Mouse (Mus musculus) MEL (cell line): ENCODE measurements around the gene Sgtb. TPM values are rescaled to one million over a fixed set of nuclear protein-coding genes. Genes with fewer than 3 reads are reported as not detected.

ENCODE experiments used
- DNase-seq: peaks from one replicate; pipeline ENCODE4 v3.0.0; 2011; ENCODE audit warnings: low read depth, low spot score
- H3K27ac ChIP-seq: 2 replicates; pipeline ENCODE4 v1.5.1; 2012; ENCODE audit warnings: low read depth, mild to moderate bottlenecking, control low read depth, low read length, moderate library complexity; ENCODE audit not compliant: control insufficient read depth
- H3K27me3 ChIP-seq, 2 experiments: fragments of 150-350 bp in 1 of 2; sonication (generic) in 1 of 2; 2 replicates each; pipeline ENCODE4 v1.6.1; 2012; ENCODE audit warnings: low read length in 2 of 2, mild to moderate bottlenecking in 2 of 2, improper control_type of control experiment in 1 of 2, moderate library complexity in 1 of 2; ENCODE audit not compliant: insufficient read depth in 2 of 2, control insufficient read depth in 1 of 2
- H3K36me3 ChIP-seq, 2 experiments: 2 replicates each; pipeline ENCODE4 v1.6.1; 2012 to 2014; ENCODE audit warnings: low read length in 2 of 2, improper control_type of control experiment in 1 of 2, inconsistent platforms in 1 of 2, mild to moderate bottlenecking in 1 of 2; ENCODE audit not compliant: insufficient read depth in 2 of 2, control insufficient read depth in 1 of 2
- H3K4me1 ChIP-seq, 2 experiments: fragments of 150-350 bp in 1 of 2; sonication (generic) in 1 of 2; 2 replicates each; pipeline ENCODE4 v1.6.1; 2012; ENCODE audit warnings: low read length in 2 of 2, improper control_type of control experiment in 1 of 2, mild to moderate bottlenecking in 1 of 2; ENCODE audit not compliant: insufficient read depth in 2 of 2, control insufficient read depth in 1 of 2
- H3K4me3 ChIP-seq, 2 experiments: fragments of 150-350 bp in 1 of 2; sonication (generic) in 1 of 2; 2 replicates each; pipeline ENCODE4 v1.5.1; 2012; ENCODE audit warnings: low read depth in 2 of 2, low read length in 2 of 2, mild to moderate bottlenecking in 2 of 2, moderate library complexity in 2 of 2, control low read depth in 1 of 2, improper control_type of control experiment in 1 of 2; ENCODE audit not compliant: control insufficient read depth in 1 of 2, insufficient read depth in 1 of 2
- H3K79me2 ChIP-seq: 2 replicates; pipeline ENCODE4 v1.6.1; 2012; ENCODE audit warnings: mild to moderate bottlenecking, low read length, moderate library complexity; ENCODE audit not compliant: control insufficient read depth, poor library complexity, insufficient read depth
- H3K9ac ChIP-seq: 2 replicates; pipeline ENCODE4 v1.6.1; 2012; ENCODE audit warnings: low read depth, mild to moderate bottlenecking, control low read depth, low read length, moderate library complexity; ENCODE audit not compliant: control insufficient read depth, poor library complexity, severe bottlenecking
- H3K9me3 ChIP-seq: fragments of 150-350 bp; sonication (generic); replicated peaks from 2 replicates; pipeline ENCODE4 v1.6.1; 2012; ENCODE audit warnings: mild to moderate bottlenecking, low read length, improper control_type of control experiment, moderate library complexity; ENCODE audit not compliant: insufficient read depth
- CHD1 ChIP-seq: IDR thresholded peaks from 2 replicates; pipeline ENCODE4 v1.6.1; 2012; ENCODE audit warnings: low read depth, mild to moderate bottlenecking, inconsistent platforms, low read length, improper control_type of control experiment
- CHD2 ChIP-seq: IDR thresholded peaks from 2 replicates; pipeline ENCODE4 v1.6.1; 2011; ENCODE audit warnings: low read length, improper control_type of control experiment
- CTCF ChIP-seq, 3 experiments: IDR thresholded peaks in 2 of 3; conservative IDR thresholded peaks in 1 of 3; 2 replicates each; pipeline ENCODE4 v1.5.1; 2011 to 2012; ENCODE audit warnings: low read length in 3 of 3, low read depth in 2 of 3, mild to moderate bottlenecking in 2 of 3, improper control_type of control experiment in 1 of 3, inconsistent platforms in 1 of 3, mixed read lengths in 1 of 3, moderate library complexity in 1 of 3; ENCODE audit not compliant: control insufficient read depth in 1 of 3, insufficient read depth in 1 of 3, poor library complexity in 1 of 3, severe bottlenecking in 1 of 3
- ELF1 ChIP-seq: IDR thresholded peaks from 2 replicates; pipeline ENCODE4 v1.6.1; 2014; ENCODE audit warnings: low read depth, mild to moderate bottlenecking, inconsistent platforms, low read length, improper control_type of control experiment, moderate library complexity
- EP300 ChIP-seq, 2 experiments: IDR thresholded peaks; 2 replicates each; pipeline ENCODE4 v1.6.1; 2011; ENCODE audit warnings: improper control_type of control experiment in 2 of 2, low read length in 2 of 2, low read depth in 1 of 2, mild to moderate bottlenecking in 1 of 2
- GABPA ChIP-seq: IDR thresholded peaks from 2 replicates; pipeline ENCODE4 v1.6.1; 2012; ENCODE audit warnings: low read depth, mild to moderate bottlenecking, inconsistent platforms, low read length, improper control_type of control experiment, moderate library complexity
- JUND ChIP-seq: IDR thresholded peaks from 2 replicates; pipeline ENCODE4 v1.6.1; 2011; ENCODE audit warnings: low read depth, mild to moderate bottlenecking, improper control_type of control experiment, low read length
- MAFK ChIP-seq: IDR thresholded peaks from 2 replicates; pipeline ENCODE4 v1.6.1; 2011; ENCODE audit warnings: low read depth, mild to moderate bottlenecking, low read length, improper control_type of control experiment, borderline replicate concordance
- MAX ChIP-seq: IDR thresholded peaks from 2 replicates; pipeline ENCODE4 v1.6.1; 2011; ENCODE audit warnings: low read length, improper control_type of control experiment
- MEF2A ChIP-seq: IDR thresholded peaks from 2 replicates; pipeline ENCODE4 v1.6.1; 2014; ENCODE audit warnings: low read depth, mild to moderate bottlenecking, inconsistent platforms, low read length, improper control_type of control experiment; ENCODE audit not compliant: poor library complexity, insufficient replicate concordance, severe bottlenecking; ENCODE audit errors: extremely low read depth
- MXI1 ChIP-seq: IDR thresholded peaks from 2 replicates; pipeline ENCODE4 v1.6.1; 2011; ENCODE audit warnings: mild to moderate bottlenecking, low read depth, low read length, improper control_type of control experiment
- MYB ChIP-seq: IDR thresholded peaks from 2 replicates; pipeline ENCODE4 v1.6.1; 2011; ENCODE audit warnings: mild to moderate bottlenecking, low read depth, low read length, improper control_type of control experiment
- NELFE ChIP-seq: IDR thresholded peaks from 2 replicates; pipeline ENCODE4 v1.6.1; 2011; ENCODE audit warnings: low read depth, low read length, improper control_type of control experiment
- NRF1 ChIP-seq: IDR thresholded peaks from 2 replicates; pipeline ENCODE4 v1.6.1; 2014; ENCODE audit warnings: low read depth, mild to moderate bottlenecking, inconsistent platforms, low read length, improper control_type of control experiment, moderate library complexity; ENCODE audit not compliant: poor library complexity, insufficient read depth, severe bottlenecking
- POLR2A ChIP-seq, 2 experiments: IDR thresholded peaks; 2 replicates each; pipeline ENCODE4 v1.6.1; 2011 to 2012; ENCODE audit warnings: low read length in 2 of 2, mild to moderate bottlenecking in 2 of 2, control low read depth in 1 of 2, improper control_type of control experiment in 1 of 2, low read depth in 1 of 2, moderate library complexity in 1 of 2; ENCODE audit not compliant: control insufficient read depth in 1 of 2, insufficient read depth in 1 of 2, poor library complexity in 1 of 2
- POLR2AphosphoS2 ChIP-seq: IDR thresholded peaks from 2 replicates; pipeline ENCODE4 v1.6.1; 2011; ENCODE audit warnings: low read length, improper control_type of control experiment
- RAD21 ChIP-seq: IDR thresholded peaks from 2 replicates; pipeline ENCODE4 v1.6.1; 2011; ENCODE audit warnings: mild to moderate bottlenecking, low read depth, low read length, improper control_type of control experiment
- SMC3 ChIP-seq: IDR thresholded peaks from 2 replicates; pipeline ENCODE4 v1.6.1; 2011; ENCODE audit warnings: low read depth, low read length, improper control_type of control experiment
- TAL1 ChIP-seq: IDR thresholded peaks from 2 replicates; pipeline ENCODE4 v1.6.1; 2012; ENCODE audit warnings: mild to moderate bottlenecking, inconsistent platforms, low read length, moderate library complexity, mixed read lengths
- TBP ChIP-seq: IDR thresholded peaks from 2 replicates; pipeline ENCODE4 v1.8.0; 2011; ENCODE audit warnings: low read depth, low read length, improper control_type of control experiment
- USF2 ChIP-seq, 2 experiments: IDR thresholded peaks; 2 replicates each; pipeline ENCODE4 v1.6.1; 2011 to 2012; ENCODE audit warnings: improper control_type of control experiment in 2 of 2, low read length in 2 of 2, borderline replicate concordance in 1 of 2, inconsistent platforms in 1 of 2, low read depth in 1 of 2, mild to moderate bottlenecking in 1 of 2; ENCODE audit not compliant: insufficient read depth in 1 of 2
- ZC3H11A ChIP-seq: IDR thresholded peaks from 2 replicates; pipeline ENCODE4 v1.6.1; 2012; ENCODE audit warnings: low read depth, mild to moderate bottlenecking, inconsistent platforms, low read length, improper control_type of control experiment
- ZMIZ1 ChIP-seq: IDR thresholded peaks from 2 replicates; pipeline ENCODE4 v1.6.1; 2012; ENCODE audit warnings: low read depth, mild to moderate bottlenecking, inconsistent platforms, low read length, improper control_type of control experiment, moderate library complexity
- polyA plus RNA-seq, 2 experiments: library from polyadenylated mRNA; stranded (reverse) in 1 of 2; unstranded in 1 of 2; fragments of >175 nt in 1 of 2; fragments of >200 nt in 1 of 2; gene quantifications; 2 replicates each; pipeline versions ENCODE4 v1.2.1 to v1.2.4; 2012; ENCODE audit warnings: low replicate concordance in 2 of 2, low read depth in 1 of 2; ENCODE audit not compliant: insufficient read length in 2 of 2, insufficient read depth in 1 of 2, missing spikeins in 1 of 2
- total RNA-seq: library from RNA; depleted of rRNA; stranded (reverse); fragments of 300-350 nt; gene quantifications from 2 replicates; pipeline ENCODE4 v1.2.3, GENCODE M21; 2012

The Sgtb gene
- total and polyA plus RNA-seq, 3 experiments = 0.11 TPM; not detected in 2

- TF ChIP-seq GABPA = no peak
- no peak for TF ChIP-seq NRF1
- no peak for TF ChIP-seq MXI1
- TF ChIP-seq USF2 (IDR thresholded peaks at IDR 0.05; ENCODE audit: borderline replicate concordance in 1 of 2, insufficient read depth in 1 of 2, low read depth in 1 of 2, low read length in 2 of 2) = no peak
- TF ChIP-seq TAL1 = no peak
- no peak for TF ChIP-seq CHD2
Observed at GRCm38 (mm10) chr13:104094531-104095385, 14.8 kb upstream of the Sgtb start (continued).

- Histone ChIP-seq H3K27ac (no peak overlapping the region), H3K9ac (no peak overlapping the region), H3K79me2 (no peaks in the 10 kb centered on the region; the same call in 1 of the 2 replicates), H3K4me3 (no peak overlapping the region), H3K9me3 (no peaks in the 10 kb centered on the region), H3K27me3 (no peaks in the 10 kb centered on the region), H3K36me3 (no peaks in the 10 kb centered on the region; a peak in 1 of 4 replicates), H3K4me1 (no peaks in the 10 kb centered on the region)
- DNase-seq = no peak
- TF ChIP-seq MAX = no peak
- no peak for TF ChIP-seq ELF1
- no peak for TF ChIP-seq CHD1
- TF ChIP-seq NELFE = no peak
- no peak for TF ChIP-seq ZC3H11A
- no peak for TF ChIP-seq MXI1
- no peak for TF ChIP-seq POLR2AphosphoS2
- no peak for TF ChIP-seq TBP
- no peak for TF ChIP-seq MEF2A
Observed at GRCm38 (mm10) chr13:104095955-104096354, 13.6 kb upstream of the Sgtb start.

DNA sequence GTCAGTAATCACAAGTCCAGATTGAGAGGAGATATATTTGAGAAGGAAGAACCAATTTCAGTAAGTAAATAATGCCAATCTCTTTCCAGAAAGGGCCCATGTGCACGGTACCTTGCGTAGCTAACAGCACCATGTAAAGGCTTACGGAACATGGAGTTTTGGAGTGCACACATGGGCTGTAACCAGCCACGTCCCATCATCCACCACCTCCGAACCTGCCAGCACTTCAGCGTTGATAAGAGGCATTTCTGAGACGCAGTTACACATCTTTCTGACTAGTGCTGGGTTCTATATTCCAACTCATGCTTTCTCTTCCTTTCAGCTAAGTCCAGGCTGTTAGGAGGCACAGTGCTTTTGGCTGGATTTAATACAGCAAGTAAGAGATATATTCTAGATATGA, 12.4 kb upstream of the Sgtb start:
- H3K9me3 ChIP-seq = no peaks in the 10 kb centered on the region
- H3K27me3 ChIP-seq = no peaks in the 10 kb centered on the region
- peaks cover 0 to 7% of the 10 kb centered on the region in 2 experiments; a peak in 2 of 4 replicates for H3K4me1 ChIP-seq
- TF ChIP-seq MEF2A = no peak
- no peak for TF ChIP-seq RAD21
- TF ChIP-seq MYB = no peak
- no peak for TF ChIP-seq GABPA
- no peak for TF ChIP-seq MAFK
- no peak for TF ChIP-seq JUND
- TF ChIP-seq SMC3 = no peak
- no peak for TF ChIP-seq ZMIZ1
- no peak for TF ChIP-seq CTCF (IDR thresholded peaks at IDR 0.05 in 2 of 3, conservative IDR thresholded peaks at IDR 0.05 in 1 of 3; ENCODE audit: control insufficient read depth in 1 of 3, insufficient read depth in 1 of 3, low read depth in 2 of 3, low read length in 3 of 3, poor library complexity in 1 of 3, severe bottlenecking in 1 of 3)
- TF ChIP-seq MAX = no peak
- no peak for TF ChIP-seq EP300 (IDR thresholded peaks at IDR 0.05; ENCODE audit: low read depth in 1 of 2, low read length in 2 of 2)
- TF ChIP-seq POLR2A (IDR thresholded peaks at IDR 0.05; ENCODE audit: control insufficient read depth in 1 of 2, insufficient read depth in 1 of 2, low read depth in 1 of 2, low read length in 2 of 2, poor library complexity in 1 of 2) = no peak
- H3K27ac ChIP-seq = no peak overlapping the region
- H3K79me2 ChIP-seq = no peaks in the 10 kb centered on the region; the same call in 1 of the 2 replicates
- H3K36me3 ChIP-seq = peaks cover 0 to 8% of the 10 kb centered on the region in 2 experiments; a peak in 2 of 4 replicates
- no peak overlapping the region for H3K4me3 ChIP-seq
- DNase-seq = no peak
- no peak overlapping the region for H3K9ac ChIP-seq
